Mouse (Mus musculus) ES-Bruce4 (cell line): ENCODE results near the gene Pstpip1.

ENCODE experiments used
- CTCF ChIP-seq: IDR thresholded peaks from one replicate; pipeline ENCODE4 v1.8.1; 2011; ENCODE audit warnings: low read depth, low read length
- POLR2A ChIP-seq: IDR thresholded peaks from one replicate; pipeline ENCODE4 v1.8.1; 2011; ENCODE audit warnings: low read length; ENCODE audit not compliant: insufficient read depth

- TF ChIP-seq CTCF (no peak), POLR2A (no peak)
Measured at GRCm38 (mm10) chr9:56072861-56073260, 16.9 kb upstream of the Pstpip1 start.
